Mouse (Mus musculus) cerebellum, adult 2 months (tissue): ENCODE data around the gene Mast3.

Experiments
- CTCF ChIP-seq: fragments of 200-500 bp; IDR thresholded peaks from 2 replicates; pipeline ENCODE4 v1.5.1; 2011; ENCODE audit warnings: low read depth, mild to moderate bottlenecking, control low read depth, low read length, moderate library complexity, borderline replicate concordance; ENCODE audit not compliant: insufficient read depth
- POLR2A ChIP-seq: fragments of 200-500 bp; IDR thresholded peaks from 2 replicates; pipeline ENCODE4 v1.6.1; 2011; ENCODE audit warnings: low read length, control low read depth, borderline replicate concordance; ENCODE audit not compliant: insufficient read depth

GRCm38 (mm10) chr8:70803761-70804480 is 933 bp downstream of the Mast3 start:
- TF ChIP-seq POLR2A, result no peak
- no peak for TF ChIP-seq CTCF
